Mouse (Mus musculus): ENCODE results near the gene A030014E15Rik. TPM values are rescaled to one million over a fixed set of nuclear protein-coding genes. Genes with fewer than 3 reads are reported as not detected.

The A030014E15Rik gene
- polyA plus RNA-seq, 1 experiment from 2014 or later: 1.5 TPM

Other genes starting within 250 kb of the A030014E15Rik start
- gene Mff, start 200.0 kb upstream of the A030014E15Rik start, polyA plus RNA-seq (2015; fragmentation: Nextera tagmentation; extraction: Ambion mirVana): 186 and 200 TPM in 2 replicates
- 0.21 TPM in 1 of 2 replicates, not detected in the other for gene Tm4sf20, start 156.5 kb upstream of the A030014E15Rik start, polyA plus RNA-seq (2015; fragmentation: Nextera tagmentation; extraction: Ambion mirVana)
- gene Gm47791, start 153.7 kb upstream of the A030014E15Rik start, polyA plus RNA-seq (2015; fragmentation: Nextera tagmentation; extraction: Ambion mirVana): 0.77 and 1.9 TPM in 2 replicates
- gene Agfg1, start 85.4 kb upstream of the A030014E15Rik start, polyA plus RNA-seq (2015; fragmentation: Nextera tagmentation; extraction: Ambion mirVana): 26.1 and 27.7 TPM in 2 replicates
- gene A030005L19Rik, start 11.6 kb upstream of the A030014E15Rik start, polyA plus RNA-seq (2015; fragmentation: Nextera tagmentation; extraction: Ambion mirVana): 2.4 and 2.5 TPM in 2 replicates
- 1.5 and 1.7 TPM in 2 replicates for gene Gm6217, start 6.5 kb downstream of the A030014E15Rik start, polyA plus RNA-seq (2015; fragmentation: Nextera tagmentation; extraction: Ambion mirVana)
- 2.0 and 2.5 TPM in 2 replicates for gene A030003K21Rik, start 18.5 kb downstream of the A030014E15Rik start, polyA plus RNA-seq (2015; fragmentation: Nextera tagmentation; extraction: Ambion mirVana)
- gene Gm7544, start 31.1 kb downstream of the A030014E15Rik start, polyA plus RNA-seq (2015; fragmentation: Nextera tagmentation; extraction: Ambion mirVana): 2.2 and 3.9 TPM in 2 replicates
- gene Gm47955, start 35.4 kb downstream of the A030014E15Rik start, polyA plus RNA-seq (2015; fragmentation: Nextera tagmentation; extraction: Ambion mirVana): 1.7 and 2.2 TPM in 2 replicates
- 1.7 and 2.1 TPM in 2 replicates for gene Gm47959, start 75.6 kb downstream of the A030014E15Rik start, polyA plus RNA-seq (2015; fragmentation: Nextera tagmentation; extraction: Ambion mirVana)
- 0.33 and 0.36 TPM in 2 replicates for gene Slc19a3, start 113.5 kb downstream of the A030014E15Rik start, polyA plus RNA-seq (2015; fragmentation: Nextera tagmentation; extraction: Ambion mirVana)
- gene Krtap28-10, start 117.6 kb downstream of the A030014E15Rik start, polyA plus RNA-seq (2015; fragmentation: Nextera tagmentation; extraction: Ambion mirVana): 2.9 and 4.1 TPM in 2 replicates
- gene Gm47969, start 120.0 kb downstream of the A030014E15Rik start, polyA plus RNA-seq (2015; fragmentation: Nextera tagmentation; extraction: Ambion mirVana): 2.1 and 3.5 TPM in 2 replicates
- 2.3 and 3.2 TPM in 2 replicates for gene A030005K14Rik, start 134.5 kb downstream of the A030014E15Rik start, polyA plus RNA-seq (2015; fragmentation: Nextera tagmentation; extraction: Ambion mirVana)
- 2.9 and 4.5 TPM in 2 replicates for gene Krtap28-13, start 136.0 kb downstream of the A030014E15Rik start, polyA plus RNA-seq (2015; fragmentation: Nextera tagmentation; extraction: Ambion mirVana)
- 2.4 and 2.6 TPM in 2 replicates for gene Ccl20, start 191.8 kb downstream of the A030014E15Rik start, polyA plus RNA-seq (2015; fragmentation: Nextera tagmentation; extraction: Ambion mirVana)
- gene Daw1, start 234.8 kb downstream of the A030014E15Rik start, polyA plus RNA-seq (2015; fragmentation: Nextera tagmentation; extraction: Ambion mirVana): 0.49 and 1.5 TPM in 2 replicates

All from embryonic facial prominence, embryonic 15.5 days (tissue).